Mouse (Mus musculus): Measurements from ENCODE around the gene Hint1. TPM values are rescaled to one million over a fixed set of nuclear protein-coding genes. Genes with fewer than 3 reads are reported as not detected.
A peak's percentile ranks its signal among the peaks of the same experiment; 100 is the strongest.

Hint1 gene
- total and polyA plus RNA-seq, 3 experiments: 854 to 1,228 (median 1,034) TPM

- Histone ChIP-seq H3K27me3 (replicated peaks) (no peaks in the 10 kb centered on the region), H3K9ac (ENCODE audit: insufficient read depth, low read depth) (no peak overlapping the region), H3K9me3 (replicated peaks; ENCODE audit: low read length) (peaks cover 18% of the 10 kb centered on the region), H3K27ac (ENCODE audit: insufficient read depth, low read depth) (no peak overlapping the region), H3K4me2 (ENCODE audit: insufficient read depth, low read depth, poor library complexity, severe bottlenecking) (no peak overlapping the region), H3K4me1 (ENCODE audit: control insufficient read depth in 1 of 2, insufficient read depth in 2 of 2) (peaks cover 9 to 15% of the 10 kb centered on the region in 2 experiments), H3K4me3 (replicated peaks in 1 of 3; ENCODE audit: low read depth in 2 of 3, low read length in 2 of 3, poor library complexity in 1 of 3) (no peak overlapping the region), H3K79me2 (replicated peaks; ENCODE audit: control insufficient read depth, extremely low read depth, insufficient read depth, poor library complexity, severe bottlenecking) (no peaks in the 10 kb centered on the region), H3K36me3 (replicated peaks in 1 of 2; ENCODE audit: control insufficient read depth in 1 of 2, insufficient read depth in 1 of 2, low read length in 1 of 2) (no peaks in the 10 kb centered on the region)
- dilution Hi-C loops (cut with MboI; ENCODE audit: extremely low pct_ligation_motif_present, extremely low pct_unique_long_range_greater_than_20kb, low sequenced_read_pairs): no loop called here
- in situ Hi-C loops (cut with MboI; ENCODE audit: low pct_ligation_motif_present, low pct_unique_long_range_greater_than_20kb, low sequenced_read_pairs): no loop called here
- no peak for TF ChIP-seq CHD2 (IDR thresholded peaks at IDR 0.05; ENCODE audit: low read length)
- TF ChIP-seq E2F4 (IDR thresholded peaks at IDR 0.05; ENCODE audit: insufficient replicate concordance, low read depth, low read length): no peak
- TF ChIP-seq TCF12 (IDR thresholded peaks at IDR 0.05; ENCODE audit: low read depth, low read length): no peak
- no peak for TF ChIP-seq TBP (conservative IDR thresholded peaks at IDR 0.05; ENCODE audit: low read depth, low read length)
- no peak for TF ChIP-seq CTCF (conservative IDR thresholded peaks at IDR 0.05 in 1 of 2, IDR thresholded peaks at IDR 0.05 in 1 of 2; ENCODE audit: low read depth in 2 of 2, low read length in 2 of 2)
- no peak for TF ChIP-seq MAZ (IDR thresholded peaks at IDR 0.05; ENCODE audit: low read depth, low read length)
- TF ChIP-seq ETS1 (conservative IDR thresholded peaks at IDR 0.05; ENCODE audit: low read depth, low read length): no peak
- TF ChIP-seq UBTF (IDR thresholded peaks at IDR 0.05; ENCODE audit: low read depth, low read length): no peak
- no peak for TF ChIP-seq MAX (IDR thresholded peaks at IDR 0.05; ENCODE audit: low read length)
- TF ChIP-seq HCFC1 (IDR thresholded peaks at IDR 0.05; ENCODE audit: low read depth, low read length): no peak
- no peak for TF ChIP-seq MEF2A (IDR thresholded peaks at IDR 0.05; ENCODE audit: borderline replicate concordance, low read depth, low read length)
- no peak for TF ChIP-seq MAFK (IDR thresholded peaks at IDR 0.05; ENCODE audit: insufficient replicate concordance, low read length)
- no peak for TF ChIP-seq ZKSCAN1 (IDR thresholded peaks at IDR 0.05; ENCODE audit: borderline replicate concordance, low read depth, low read length)
- no peak for TF ChIP-seq RAD21 (IDR thresholded peaks at IDR 0.05; ENCODE audit: low read depth, low read length)
- TF ChIP-seq SIN3A (IDR thresholded peaks at IDR 0.05; ENCODE audit: low read length): no peak
- TF ChIP-seq IRF4 (IDR thresholded peaks at IDR 0.05; ENCODE audit: low read depth, low read length): no peak
- no peak for TF ChIP-seq MXI1 (IDR thresholded peaks at IDR 0.05; ENCODE audit: low read depth, low read length)
- no peak for TF ChIP-seq JUN (IDR thresholded peaks at IDR 0.05; ENCODE audit: insufficient read depth, low read depth, low read length)
- no peak for TF ChIP-seq BHLHE40 (IDR thresholded peaks at IDR 0.05; ENCODE audit: low read depth, low read length)
- DNase-seq (ENCODE audit: extremely low read depth): no peak
Measured at GRCm38 (mm10) chr11:54819489-54819888, 46.7 kb upstream of the Hint1 start.

GRCm38 (mm10) chr11:54823467-54823866 lies 42.7 kb upstream of the Hint1 start:
- Histone ChIP-seq H3K27me3 (replicated peaks) (no peaks in the 10 kb centered on the region), H3K4me3 (replicated peaks in 1 of 3; ENCODE audit: low read depth in 2 of 3, low read length in 2 of 3, poor library complexity in 1 of 3) (no peak overlapping the region), H3K9ac (ENCODE audit: insufficient read depth, low read depth) (no peak overlapping the region), H3K79me2 (replicated peaks; ENCODE audit: control insufficient read depth, extremely low read depth, insufficient read depth, poor library complexity, severe bottlenecking) (no peaks in the 10 kb centered on the region), H3K36me3 (replicated peaks in 1 of 2; ENCODE audit: control insufficient read depth in 1 of 2, insufficient read depth in 1 of 2, low read length in 1 of 2) (no peaks in the 10 kb centered on the region), H3K4me2 (ENCODE audit: insufficient read depth, low read depth, poor library complexity, severe bottlenecking) (no peak overlapping the region; the same call in 1 of the 2 replicates), H3K9me3 (replicated peaks; ENCODE audit: low read length) (peaks cover 23% of the 10 kb centered on the region), H3K4me1 (ENCODE audit: control insufficient read depth in 1 of 2, insufficient read depth in 2 of 2) (peaks cover 14 to 38% of the 10 kb centered on the region in 2 experiments), H3K27ac (ENCODE audit: insufficient read depth, low read depth) (no peak overlapping the region)
- in situ Hi-C loops (cut with MboI; ENCODE audit: low pct_ligation_motif_present, low pct_unique_long_range_greater_than_20kb, low sequenced_read_pairs) (no loop called here), dilution Hi-C loops (cut with MboI; ENCODE audit: extremely low pct_ligation_motif_present, extremely low pct_unique_long_range_greater_than_20kb, low sequenced_read_pairs) (no loop called here)
- DNase-seq (ENCODE audit: extremely low read depth): peak; percentile 45
- TF ChIP-seq MAFK (IDR thresholded peaks at IDR 0.05; ENCODE audit: insufficient replicate concordance, low read length): no peak
- peak; percentile 61 for TF ChIP-seq ETS1 (conservative IDR thresholded peaks at IDR 0.05; ENCODE audit: low read depth, low read length)
- TF ChIP-seq EP300 (IDR thresholded peaks at IDR 0.05; ENCODE audit: low read length): peak; percentile 82
- peak; percentile 95 for TF ChIP-seq MEF2A (IDR thresholded peaks at IDR 0.05; ENCODE audit: borderline replicate concordance, low read depth, low read length)
- TF ChIP-seq USF1 (IDR thresholded peaks at IDR 0.05; ENCODE audit: low read depth, low read length): no peak
- TF ChIP-seq ELF1 (IDR thresholded peaks at IDR 0.05; ENCODE audit: low read depth, low read length): no peak
- 0 out of 2 replicates have a peak, but pooled peaks have one; percentile 38 for TF ChIP-seq BHLHE40 (IDR thresholded peaks at IDR 0.05; ENCODE audit: low read depth, low read length)
- TF ChIP-seq GABPA (IDR thresholded peaks at IDR 0.05; ENCODE audit: insufficient replicate concordance, low read depth, low read length): no peak
- no peak for TF ChIP-seq CTCF (conservative IDR thresholded peaks at IDR 0.05 in 1 of 2, IDR thresholded peaks at IDR 0.05 in 1 of 2; ENCODE audit: low read depth in 2 of 2, low read length in 2 of 2)
- TF ChIP-seq IRF4 (IDR thresholded peaks at IDR 0.05; ENCODE audit: low read depth, low read length): peak; percentile 85
- TF ChIP-seq JUN (IDR thresholded peaks at IDR 0.05; ENCODE audit: insufficient read depth, low read depth, low read length): peak; percentile 35; the same call in 1 of the 2 replicates
- TF ChIP-seq MAZ (IDR thresholded peaks at IDR 0.05; ENCODE audit: low read depth, low read length): peak; percentile 64; the same call in 1 of the 2 replicates
- TF ChIP-seq TCF12 (IDR thresholded peaks at IDR 0.05; ENCODE audit: low read depth, low read length): peak; percentile 12; the same call in 1 of the 2 replicates
- TF ChIP-seq NRF1 (IDR thresholded peaks at IDR 0.05; ENCODE audit: low read depth, low read length): no peak
- peak; percentile 59; the same call in 1 of the 2 replicates for TF ChIP-seq JUND (conservative IDR thresholded peaks at IDR 0.05; ENCODE audit: low read depth, low read length)
- no peak for TF ChIP-seq PAX5 (IDR thresholded peaks at IDR 0.05; ENCODE audit: low read length)
- TF ChIP-seq MAX (IDR thresholded peaks at IDR 0.05; ENCODE audit: low read length): no peak
- TF ChIP-seq ZKSCAN1 (IDR thresholded peaks at IDR 0.05; ENCODE audit: borderline replicate concordance, low read depth, low read length): no peak
- peak; percentile 60; the same call in 1 of the 2 replicates for TF ChIP-seq RCOR1 (conservative IDR thresholded peaks at IDR 0.05; ENCODE audit: low read depth, low read length)
- no peak for TF ChIP-seq ZC3H11A (IDR thresholded peaks at IDR 0.05; ENCODE audit: low read depth, low read length)
- no peak for TF ChIP-seq RAD21 (IDR thresholded peaks at IDR 0.05; ENCODE audit: low read depth, low read length)
- no peak for TF ChIP-seq POLR2A (IDR thresholded peaks at IDR 0.05; ENCODE audit: low read depth, low read length)

Data from CH12.LX (cell line).